Comparison of ENCODE assay signal across 23 mouse cellular contexts in genomic region chr3:137193873-137194272, GRCm38 (mm10).
"Had no signal": no experiment of that assay in that cellular context is flagged by ENCODE, and none has a peak within 500 bp of the region (broad histone marks: within the 10 kb centered on the region; RNA-seq: fewer than 3 reads in every experiment).

No protein-coding gene starts in this region.

- H3K4me3 ChIP-seq: heart, embryonic 10.5 days; heart, embryonic 12.5 days; hindbrain, embryonic 13.5 days; hindbrain, embryonic 15.5 days; intestine, embryonic 15.5 days; layer of hippocampus, adult 2 months; left cerebral cortex, adult 2 months; limb, embryonic 13.5 days; limb, embryonic 15.5 days; liver, embryonic 12.5 days had no signal

- ATAC-seq: inflammation-experienced regulatory T-cells, adult 6 months; intestine, embryonic 15.5 days; intestine, postnatal 0 days; liver, embryonic 12.5 days had no signal

- DNase-seq: gastrocnemius, postnatal 14 days; gastrocnemius, postnatal 36 days; heart, adult 18-20 months; heart, postnatal 10 days; heart, postnatal 4 days; kidney, adult 18-20 months; kidney, adult 8-10 months; kidney, postnatal 10 days; kidney, postnatal 36 days; left cerebral cortex, postnatal 4 days had no signal

- H3K36me3 ChIP-seq: heart, embryonic 10.5 days; heart, embryonic 12.5 days; hindbrain, embryonic 13.5 days; hindbrain, embryonic 15.5 days; intestine, embryonic 15.5 days; limb, embryonic 13.5 days; limb, embryonic 15.5 days; liver, embryonic 12.5 days had no signal

- H3K4me2 ChIP-seq: heart, embryonic 12.5 days; hindbrain, embryonic 13.5 days; hindbrain, embryonic 15.5 days; intestine, embryonic 15.5 days; limb, embryonic 13.5 days; limb, embryonic 15.5 days; liver, embryonic 12.5 days had no signal

- H3K27me3 ChIP-seq: heart, embryonic 12.5 days; hindbrain, embryonic 13.5 days; hindbrain, embryonic 15.5 days; intestine, embryonic 15.5 days; limb, embryonic 13.5 days; limb, embryonic 15.5 days; liver, embryonic 12.5 days had no signal

- H3K4me1 ChIP-seq: heart, embryonic 10.5 days; heart, embryonic 12.5 days; hindbrain, embryonic 13.5 days; hindbrain, embryonic 15.5 days; intestine, embryonic 15.5 days; limb, embryonic 13.5 days; limb, embryonic 15.5 days; liver, embryonic 12.5 days had no signal

- H3K27ac ChIP-seq: heart, embryonic 10.5 days; hindbrain, embryonic 13.5 days; hindbrain, embryonic 15.5 days; intestine, embryonic 15.5 days; layer of hippocampus, adult 2 months; left cerebral cortex, adult 2 months; limb, embryonic 13.5 days; limb, embryonic 15.5 days; liver, embryonic 12.5 days; liver, embryonic 14.5 days had no signal

- H3K9ac ChIP-seq: heart, embryonic 12.5 days; hindbrain, embryonic 13.5 days; hindbrain, embryonic 15.5 days; intestine, embryonic 15.5 days; limb, embryonic 13.5 days; limb, embryonic 15.5 days; liver, embryonic 12.5 days; liver, embryonic 14.5 days had no signal

- H3K9me3 ChIP-seq: heart, embryonic 10.5 days; heart, embryonic 12.5 days; hindbrain, embryonic 13.5 days; hindbrain, embryonic 15.5 days; intestine, embryonic 15.5 days; limb, embryonic 13.5 days; limb, embryonic 15.5 days; liver, embryonic 12.5 days had no signal
